In genomic region chr7:80816641-80817040, GRCm38 (mm10) we compare ENCODE assay signal across 27 mouse cellular contexts. TPM values are rescaled to one million over a fixed set of nuclear protein-coding genes. Genes with fewer than 3 reads are reported as not detected.
A peak's percentile ranks its signal among the peaks of the same experiment; 100 is the strongest.
DNase-seq lines count a peak whose midpoint lies in the region; ATAC-seq and TF ChIP-seq lines count a peak whose summit lies in the region.
"Had no signal": no experiment of that assay in that cellular context is flagged by ENCODE, and none has a peak within 500 bp of the region (broad histone marks: within the 10 kb centered on the region; RNA-seq: fewer than 3 reads in every experiment).

No protein-coding gene starts in this region.

- no peak for TF ChIP-seq CTCF in lung, postnatal 0 days (IDR thresholded peaks at IDR 0.05)
- no peak for TF ChIP-seq CTCF in lung, adult 2 months (IDR thresholded peaks at IDR 0.05; ENCODE audit: insufficient read depth, low read length)

- no peaks in the 10 kb centered on the region for H3K79me2 ChIP-seq in myocyte (ENCODE audit: control insufficient read depth, insufficient read depth)

- H3K4me1 ChIP-seq in lung, postnatal 0 days (ENCODE audit: insufficient read depth, low read depth, low read length): no peaks in the 10 kb centered on the region
- no peaks in the 10 kb centered on the region for H3K4me1 ChIP-seq in lung, adult 2 months (ENCODE audit: control insufficient read depth, insufficient read depth, low read length)
- H3K4me1 ChIP-seq: embryonic facial prominence, embryonic 13.5 days; embryonic facial prominence, embryonic 15.5 days; forebrain, embryonic 10.5 days; forebrain, embryonic 12.5 days had no signal

- no peak overlapping the region for H3K4me3 ChIP-seq in lung, postnatal 0 days (ENCODE audit: low read depth, low read length)
- H3K4me3 ChIP-seq in lung, adult 2 months (replicated peaks; ENCODE audit: extremely low read depth, low read depth, low read length): no peak overlapping the region
- H3K4me3 ChIP-seq in myocyte: no peak overlapping the region
- H3K4me3 ChIP-seq: embryonic facial prominence, embryonic 13.5 days; embryonic facial prominence, embryonic 15.5 days; erythroblast, embryonic 14.5 days; forebrain, embryonic 10.5 days; forebrain, embryonic 12.5 days had no signal

- TF ChIP-seq EP300 in lung, postnatal 0 days (IDR thresholded peaks at IDR 0.05): no peak

- no peaks in the 10 kb centered on the region for H3K9me3 ChIP-seq in lung, postnatal 0 days (ENCODE audit: low read length)
- H3K9me3 ChIP-seq: embryonic facial prominence, embryonic 13.5 days; embryonic facial prominence, embryonic 15.5 days; forebrain, embryonic 10.5 days; forebrain, embryonic 12.5 days; G1E had no signal

- no peak overlapping the region for H3K27ac ChIP-seq in lung, postnatal 0 days (ENCODE audit: low read length)
- H3K27ac ChIP-seq: embryonic facial prominence, embryonic 13.5 days; embryonic facial prominence, embryonic 15.5 days; forebrain, embryonic 10.5 days; forebrain, embryonic 12.5 days had no signal

- H3ac ChIP-seq in myocyte (ENCODE audit: control insufficient read depth, insufficient read length): no peak overlapping the region

- peak; percentile 26; the same call in 1 of the 2 replicates for ATAC-seq in lung, postnatal 0 days
- ATAC-seq: activated CD4-positive, CD25-positive, alpha-beta regulatory T cell, adult 4 months; CD4-positive, CD25-positive, alpha-beta regulatory T cell, adult 4 months; forebrain, embryonic 14.5 days; forebrain, embryonic 16.5 days; Patski had no signal

- TF ChIP-seq POLR2A in lung, adult 2 months (IDR thresholded peaks at IDR 0.05; ENCODE audit: borderline replicate concordance, extremely low read depth, low read depth, low read length): no peak
- no peak for TF ChIP-seq POLR2A in myocyte (IDR thresholded peaks at IDR 0.05; ENCODE audit: insufficient read length, low read depth)

- no peak overlapping the region for H3K4me2 ChIP-seq in lung, postnatal 0 days (replicated peaks; ENCODE audit: low read depth, low read length)
- peak overlapping the region; percentile 13 for H3K4me2 ChIP-seq in myocyte (ENCODE audit: low read depth)
- H3K4me2 ChIP-seq: embryonic facial prominence, embryonic 13.5 days; embryonic facial prominence, embryonic 15.5 days; forebrain, embryonic 12.5 days had no signal

- no peaks in the 10 kb centered on the region for H3K36me3 ChIP-seq in lung, postnatal 0 days (ENCODE audit: insufficient read depth, low read length)
- H3K36me3 ChIP-seq in myocyte (ENCODE audit: control insufficient read depth, insufficient read depth): no peaks in the 10 kb centered on the region
- H3K36me3 ChIP-seq: embryonic facial prominence, embryonic 13.5 days; embryonic facial prominence, embryonic 15.5 days; forebrain, embryonic 10.5 days; forebrain, embryonic 12.5 days; G1E had no signal

- WGBS in lung, postnatal 0 days: 45% methylated on average over 5 of the region's 5 CpGs
- WGBS in lung, adult 2 months: 58% methylated on average over 5 of the region's 5 CpGs

- H3K9ac ChIP-seq in lung, postnatal 0 days (replicated peaks; ENCODE audit: low read depth): no peak overlapping the region
- H3K9ac ChIP-seq: embryonic facial prominence, embryonic 13.5 days; embryonic facial prominence, embryonic 15.5 days; forebrain, embryonic 12.5 days had no signal

- no peak for DNase-seq in lung, postnatal 0 days (ENCODE audit: low spot score)
- DNase-seq in lung, adult 2 months: no peak
- peak; percentile 54 for DNase-seq in R1 (ENCODE audit: low read depth, low spot score)
- DNase-seq in left cerebral cortex, adult 18-20 months (ENCODE audit: low spot score in 2 of 2): no peak
- no peak for DNase-seq in thymus, postnatal 36 days
- DNase-seq: adrenal gland, adult 8-10 months; adrenal gland, postnatal 14 days; adrenal gland, postnatal 36 days; B cell, adult 2 months; cerebellum, adult 11-12 months; cerebellum, adult 2 months; cerebellum, adult 9-10 months; cerebellum, postnatal 10 days; cerebellum, postnatal 25 days had no signal

- no peaks in the 10 kb centered on the region for H3K27me3 ChIP-seq in lung, postnatal 0 days (replicated peaks; ENCODE audit: insufficient read depth, low read length)
- no peaks in the 10 kb centered on the region for H3K27me3 ChIP-seq in myocyte (ENCODE audit: control insufficient read depth, insufficient read depth, insufficient read length)
- H3K27me3 ChIP-seq: CH12.LX; embryonic facial prominence, embryonic 13.5 days; embryonic facial prominence, embryonic 15.5 days; forebrain, embryonic 12.5 days; Patski had no signal

TF ChIP-seq in myocyte, 11 proteins besides CTCF, POLR2A, EP300 and RAD21:
- TF ChIP-seq USF1 (IDR thresholded peaks at IDR 0.05; ENCODE audit: low read depth) (no peak), REST (IDR thresholded peaks at IDR 0.05; ENCODE audit: insufficient read depth, insufficient read length) (no peak), E2F4 (IDR thresholded peaks at IDR 0.05; ENCODE audit: insufficient read depth) (no peak), CEBPB (IDR thresholded peaks at IDR 0.05; ENCODE audit: insufficient read depth, poor library complexity, severe bottlenecking) (no peak), SRF (IDR thresholded peaks at IDR 0.05; ENCODE audit: control insufficient read depth, insufficient read length, low read depth) (no peak), TCF3 (IDR thresholded peaks at IDR 0.05; ENCODE audit: insufficient read length, low read depth) (no peak), MYOD1 (IDR thresholded peaks at IDR 0.05; ENCODE audit: control insufficient read depth in 1 of 3, insufficient read length in 2 of 3, low read depth in 2 of 3) (no peak), MYOG (IDR thresholded peaks at IDR 0.05; ENCODE audit: control insufficient read depth in 1 of 3, insufficient read depth in 1 of 3, insufficient read length in 2 of 3, low read depth in 2 of 3) (no peak), MAX (IDR thresholded peaks at IDR 0.05; ENCODE audit: low read depth) (no peak), TCF12 (IDR thresholded peaks at IDR 0.05; ENCODE audit: insufficient read depth, poor library complexity, severe bottlenecking) (no peak), POLR2AphosphoS2 (IDR thresholded peaks at IDR 0.05; ENCODE audit: insufficient read length, low read depth) (no peak)
TF ChIP-seq in myocyte: peak in this region for 0.

RNA-seq across cellular contexts. Expression of gene Iqgap1, which starts 9.1 kb away (rescaled TPM):
- 153 and 183 TPM in 2 replicates for polyA plus RNA-seq in lung, postnatal 0 days (2015; fragmentation: Nextera tagmentation; extraction: Ambion mirVana)
- 118 and 135 TPM in 2 replicates for polyA plus RNA-seq in lung, adult 2 months (2012; rRNA removed)
- 61.7 TPM for polyA plus RNA-seq in myocyte (2012; fragmentation: generic; extraction: Trizol)
- total RNA-seq in left cerebral cortex, adult 18-20 months (2021): 10 to 100 TPM; 22.6 to 23.3 TPM

RNA-seq across cellular contexts. Expression of gene Zscan2, which starts 44.1 kb away (rescaled TPM):
- polyA plus RNA-seq in lung, postnatal 0 days (2015; fragmentation: Nextera tagmentation; extraction: Ambion mirVana): 1.1 and 1.5 TPM in 2 replicates
- 5.5 and 6.2 TPM in 2 replicates for polyA plus RNA-seq in lung, adult 2 months (2012; rRNA removed)
- 6.3 TPM for polyA plus RNA-seq in myocyte (2012; fragmentation: generic; extraction: Trizol)
- total RNA-seq in left cerebral cortex, adult 18-20 months (2021): 10 to 100 TPM; 15.9 to 17.0 TPM
